Mouse (Mus musculus) testis, postnatal 14 days (tissue): Measurements from ENCODE around the gene Pank1.

Experiments used
- DNase-seq: peaks from one replicate; pipeline ENCODE4 v3.0.0; 2021; ENCODE audit warnings: low spot score

The Pank1 gene

DNA sequence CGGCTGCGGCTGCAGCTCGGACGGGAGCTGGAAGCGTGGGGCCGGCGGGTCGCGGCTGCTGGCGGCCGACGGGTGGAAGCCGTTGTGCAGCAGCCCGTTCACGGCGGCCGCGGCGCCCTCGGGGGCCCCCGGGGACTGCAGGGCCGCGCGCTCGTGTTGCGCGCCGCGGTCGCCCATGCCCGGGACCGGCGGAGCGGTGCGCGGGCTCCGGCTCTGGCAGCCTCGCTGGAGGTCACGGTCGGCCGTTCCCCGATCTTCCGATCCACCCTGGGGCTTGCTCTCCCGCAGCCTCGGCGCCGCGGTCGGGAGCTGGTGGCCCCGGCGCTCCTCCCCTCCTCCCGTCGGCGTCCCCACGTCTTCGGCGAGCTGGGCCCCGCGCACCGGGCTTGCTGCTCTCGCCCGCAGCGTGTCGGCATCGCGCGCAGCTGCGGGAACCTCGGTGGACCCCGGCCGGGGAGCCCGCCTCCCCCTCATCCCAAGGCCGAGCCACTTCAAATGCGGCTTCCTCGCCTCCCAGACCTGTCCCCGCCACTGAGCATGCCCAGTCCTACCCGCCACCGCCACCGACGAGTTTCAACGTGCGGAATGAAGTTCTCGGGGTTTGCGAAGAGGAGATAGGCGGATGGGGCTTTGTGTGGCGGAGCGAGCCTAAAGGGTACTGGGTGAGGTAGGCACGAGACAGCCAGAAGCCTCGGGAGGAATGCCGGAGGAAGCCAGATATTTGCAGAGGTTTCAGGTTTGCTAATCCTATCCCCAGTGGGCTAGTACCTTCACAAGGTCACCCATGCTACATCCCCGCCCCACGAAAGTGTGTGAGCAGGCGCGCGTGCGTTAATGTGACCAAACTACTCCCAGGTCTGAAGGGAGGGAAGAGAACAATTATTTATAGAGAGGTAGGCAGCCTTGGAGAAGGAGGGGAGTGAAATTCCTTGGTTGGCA is at the start of gene Pank1:
Gene Pank1 (minus strand): TSS at position 853 of the 939 bp plus-strand sequence.
- peak; percentile 63 for DNase-seq

DNA sequence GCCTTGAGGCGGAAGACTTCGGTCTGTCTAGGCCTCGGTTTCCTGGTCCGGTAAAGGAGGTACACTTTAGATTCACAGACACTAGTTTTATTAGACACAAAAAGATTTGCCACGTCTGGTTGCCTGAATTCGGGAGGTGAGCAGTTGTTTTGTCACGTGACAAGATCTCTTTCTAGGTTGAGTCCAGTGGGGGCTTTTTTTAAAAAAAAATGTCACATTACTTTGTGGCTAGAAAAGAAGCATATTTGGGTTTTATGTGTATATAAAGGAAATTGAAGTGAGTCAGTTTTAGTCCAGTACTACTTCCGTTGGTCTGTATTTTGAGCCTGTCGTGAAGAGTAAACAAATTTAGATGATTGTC is 43.3 kb upstream of the Pank1 start:
- DNase-seq: no peak

DNA sequence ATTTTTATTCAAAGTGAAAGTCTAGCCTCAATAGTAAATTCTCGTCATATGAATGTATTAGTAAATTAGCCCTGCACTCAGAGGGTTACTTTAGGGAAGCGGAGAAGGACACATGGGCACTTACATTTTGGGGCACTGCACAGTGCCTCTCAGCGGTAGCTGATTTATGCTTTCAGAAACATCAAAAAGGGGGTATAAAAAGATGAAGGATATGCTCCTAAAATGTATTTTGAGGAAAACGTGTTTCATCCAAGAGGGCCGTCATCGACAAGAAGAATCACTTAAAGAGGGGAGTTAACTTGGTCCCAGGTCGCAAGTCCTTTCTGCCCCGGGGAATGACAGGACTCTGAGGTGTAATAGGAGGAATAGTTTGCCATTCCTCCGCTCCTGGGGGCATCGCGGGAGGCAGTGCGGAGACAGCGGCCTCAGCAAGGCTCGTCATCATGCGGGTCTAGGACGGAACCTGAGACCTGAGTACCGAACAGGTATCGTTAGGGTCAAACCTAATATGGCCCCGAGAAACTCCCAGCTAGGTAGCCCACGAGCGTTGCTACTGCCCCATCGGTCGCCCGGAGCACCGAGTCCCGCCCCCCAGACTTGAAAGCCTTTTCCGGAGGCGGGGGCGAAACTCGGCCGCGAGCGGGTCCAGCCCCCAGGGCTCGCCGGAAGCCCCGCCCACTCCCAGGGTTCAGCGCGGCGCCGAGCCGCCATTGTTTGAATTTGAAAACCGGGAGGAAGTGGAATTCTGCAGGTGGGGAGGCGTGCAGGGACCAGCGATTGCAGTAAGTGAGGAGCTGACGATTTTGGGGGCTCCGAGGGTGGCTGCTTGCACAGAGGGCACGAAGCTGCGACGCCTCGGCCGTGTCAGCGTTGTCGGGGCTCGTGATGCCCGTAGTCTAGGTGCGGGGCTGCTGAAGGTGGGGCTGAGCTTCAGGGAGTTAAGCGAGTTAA is 42.7 kb upstream of the Pank1 start, which contains the start of gene Kif20b:
Gene Kif20b (plus strand): TSS at position 710 of the 951 bp plus-strand sequence.
- peak; percentile 92 for DNase-seq

- DNase-seq: no peak
Observed at GRCm38 (mm10) chr19:34921253-34921651, 42.0 kb upstream of the Pank1 start.

DNA sequence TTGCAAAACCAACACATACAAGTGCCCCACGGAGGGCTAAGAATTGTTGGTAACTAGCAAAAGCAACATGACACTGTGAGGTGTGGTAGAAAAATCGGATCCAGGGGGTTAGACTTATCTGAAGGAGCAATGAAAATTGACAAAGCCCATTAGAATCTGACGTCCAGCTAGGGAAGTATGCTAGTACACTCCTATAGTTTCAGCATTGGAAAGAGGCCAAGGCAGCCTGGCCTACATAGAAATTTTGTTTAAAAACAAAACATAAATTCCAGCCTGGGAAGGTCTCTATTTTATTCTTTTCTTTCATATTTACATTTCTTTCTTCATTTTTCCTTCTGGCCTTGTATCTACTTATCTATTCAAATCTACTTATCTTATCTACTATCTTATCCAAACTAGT is 41.3 kb upstream of the Pank1 start:
- DNase-seq: no peak

DNA sequence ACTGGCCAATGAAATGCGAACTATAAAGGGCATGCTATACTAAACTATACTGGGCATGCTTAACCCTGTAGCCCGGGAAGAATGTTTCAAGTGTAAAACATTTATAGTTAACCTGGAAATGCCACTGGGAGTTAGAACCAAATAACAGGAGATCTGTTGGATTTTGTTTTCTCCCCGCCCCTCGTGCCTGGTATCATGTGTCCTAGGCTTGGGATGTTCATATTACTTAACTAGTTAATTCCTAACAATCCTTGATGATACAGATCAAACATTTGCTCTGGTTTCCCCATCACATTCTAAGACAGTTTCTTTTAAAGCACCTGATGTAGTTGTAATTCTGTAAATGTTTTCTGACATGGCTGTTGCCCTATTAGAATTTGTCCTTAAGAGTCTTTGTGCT is 40.8 kb upstream of the Pank1 start:
- DNase-seq: no peak

DNA sequence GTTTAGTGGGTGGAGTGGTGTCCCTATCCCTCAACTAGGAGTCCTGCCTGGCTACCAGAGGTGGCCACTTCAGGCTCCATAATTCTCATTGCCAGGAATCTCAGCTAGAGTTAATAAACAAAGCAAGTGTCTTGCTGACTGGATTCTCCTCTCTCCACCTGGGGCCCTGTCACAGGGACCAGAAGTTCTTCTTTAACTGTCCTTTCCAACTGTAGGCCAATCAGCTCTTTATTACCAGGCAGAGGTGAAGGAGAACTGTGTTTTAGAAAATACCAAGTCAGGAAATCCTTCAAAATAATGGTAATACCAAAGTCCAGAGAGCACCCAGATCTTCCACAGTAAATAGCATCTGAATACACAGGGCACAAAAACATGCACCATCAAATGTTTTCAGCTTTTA is 33.1 kb upstream of the Pank1 start:
- no peak for DNase-seq

DNA sequence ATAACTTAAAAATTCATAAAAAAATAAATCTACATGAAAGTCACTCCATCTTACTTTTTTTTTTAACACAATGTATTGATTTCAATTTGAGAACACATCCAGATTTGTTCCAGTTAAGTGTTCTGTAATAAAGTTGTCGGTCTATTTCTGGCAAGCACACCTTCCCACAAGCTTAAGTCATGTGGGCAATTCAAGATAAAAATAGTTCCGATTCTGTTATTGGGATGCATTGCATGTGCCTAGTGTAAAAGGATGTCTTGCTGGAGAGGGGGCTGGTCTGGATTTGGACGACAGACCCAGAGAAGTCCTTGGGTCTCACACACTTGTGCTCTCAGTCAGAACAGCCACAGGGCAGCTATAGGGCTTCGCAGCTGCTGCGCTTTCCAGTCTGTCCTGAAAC is 27.5 kb upstream of the Pank1 start:
- DNase-seq: no peak

GRCm38 (mm10) chr19:34905424-34905823 is 26.2 kb upstream of the Pank1 start:
- no peak for DNase-seq

DNA sequence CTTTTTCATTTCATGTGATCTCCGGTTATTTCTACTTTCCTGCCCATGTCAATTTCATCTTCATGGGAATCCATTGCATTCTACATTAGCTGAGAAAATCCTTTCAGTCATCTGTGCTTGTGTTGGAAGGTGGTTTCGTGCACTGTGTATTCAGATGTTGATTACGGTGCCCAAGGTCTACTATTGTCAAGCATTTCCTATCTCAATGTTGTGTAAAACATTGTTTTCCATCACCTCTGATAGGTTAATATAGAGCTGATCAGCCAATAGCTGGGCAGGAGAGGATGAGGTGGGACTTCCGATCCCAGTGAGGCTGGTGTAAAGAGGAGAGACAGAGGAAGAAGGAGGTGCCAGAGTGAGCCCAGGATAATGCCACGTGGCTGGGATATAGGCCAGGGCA is 24.8 kb upstream of the Pank1 start:
- no peak for DNase-seq

GRCm38 (mm10) chr19:34901735-34902134 is 22.5 kb upstream of the Pank1 start:
- no peak for DNase-seq

DNA sequence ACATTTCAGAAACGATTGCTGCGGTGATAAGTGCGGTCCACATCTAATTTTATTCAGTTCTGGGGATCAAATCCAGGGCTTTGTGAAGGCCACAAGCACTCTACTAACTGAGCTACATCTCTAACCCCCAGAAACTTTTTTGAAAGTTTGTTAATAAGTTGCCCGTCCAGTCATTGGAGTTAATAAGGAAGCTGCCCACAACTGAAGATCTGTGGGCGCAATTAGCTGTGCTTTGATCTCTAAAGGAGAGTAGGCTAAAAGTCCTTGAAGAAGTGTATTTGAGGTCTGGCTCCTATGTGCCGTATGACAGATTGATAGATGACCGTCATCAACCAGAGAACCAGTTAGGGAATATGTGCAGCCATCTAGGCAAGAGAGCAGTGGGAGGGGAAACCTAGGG is 22.0 kb upstream of the Pank1 start:
- no peak for DNase-seq

DNA sequence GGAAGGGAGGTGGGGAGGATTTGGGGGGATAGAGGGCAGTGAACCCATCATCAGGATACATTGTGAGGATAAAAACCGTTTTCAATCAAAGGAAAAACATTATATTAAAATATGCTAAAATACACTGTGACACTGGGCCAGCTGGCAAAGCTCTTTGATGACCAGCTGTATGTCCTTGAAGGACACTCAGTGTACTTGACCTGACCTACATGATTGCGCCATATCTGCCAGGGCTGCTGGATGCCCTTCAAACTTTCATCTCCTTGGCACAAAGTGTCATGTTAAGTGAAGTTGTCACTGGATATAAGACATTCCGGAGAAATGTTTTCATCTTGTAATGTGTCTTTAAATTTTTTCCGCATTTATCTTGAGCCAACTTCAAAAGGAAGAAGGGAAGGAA is 19.7 kb upstream of the Pank1 start:
- DNase-seq: peak; percentile 45

- peak; percentile 76 for DNase-seq
Observed at GRCm38 (mm10) chr19:34897082-34897965, 18.1 kb upstream of the Pank1 start.

DNA sequence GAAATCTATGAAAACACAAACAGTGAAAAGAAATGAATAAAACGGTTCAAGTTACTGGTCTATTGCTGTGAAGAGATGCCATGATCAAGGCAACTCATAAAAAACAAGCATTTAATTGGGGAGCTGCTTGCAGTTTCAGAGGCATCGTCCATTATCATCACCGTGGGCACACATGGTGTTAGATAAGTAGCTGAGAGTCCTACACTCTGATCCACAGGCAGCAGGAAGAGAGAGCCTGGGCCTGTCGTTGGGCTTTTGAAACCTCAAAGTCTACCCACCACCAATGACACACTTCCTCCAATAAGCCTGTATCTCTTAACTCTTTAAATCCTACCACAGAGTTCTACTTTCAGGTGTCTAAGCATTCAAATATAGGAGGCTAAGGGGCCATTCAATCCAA is 15.8 kb upstream of the Pank1 start:
- DNase-seq: no peak

DNA sequence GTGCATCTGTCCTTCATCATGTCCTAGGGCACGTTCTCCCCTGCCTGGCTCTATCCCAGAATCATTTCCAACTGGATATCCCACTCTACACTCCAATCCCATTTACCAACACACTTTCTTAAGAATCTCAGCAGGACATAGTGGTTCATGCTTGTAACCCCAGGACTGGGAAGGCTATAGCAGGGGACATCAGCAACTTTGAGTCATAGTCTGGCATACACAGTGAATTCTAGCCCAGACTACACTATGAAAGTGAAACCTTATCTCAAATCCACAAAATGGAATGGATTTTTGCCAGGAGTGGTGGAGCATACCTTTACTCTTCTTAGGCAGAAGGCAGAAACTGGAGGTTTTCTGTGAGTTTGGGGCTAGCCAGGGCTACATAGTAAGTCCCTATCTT is 12.3 kb upstream of the Pank1 start:
- no peak for DNase-seq

- DNase-seq: no peak
Observed at GRCm38 (mm10) chr19:34890981-34891380, 11.7 kb upstream of the Pank1 start.

GRCm38 (mm10) chr19:34886324-34886723 is 7.1 kb upstream of the Pank1 start:
- DNase-seq: no peak

- no peak for DNase-seq
Observed at GRCm38 (mm10) chr19:34883526-34884224, 4.4 kb upstream of the Pank1 start.

- no peak for DNase-seq
Observed at GRCm38 (mm10) chr19:34882443-34882842, 3.2 kb upstream of the Pank1 start.

DNA sequence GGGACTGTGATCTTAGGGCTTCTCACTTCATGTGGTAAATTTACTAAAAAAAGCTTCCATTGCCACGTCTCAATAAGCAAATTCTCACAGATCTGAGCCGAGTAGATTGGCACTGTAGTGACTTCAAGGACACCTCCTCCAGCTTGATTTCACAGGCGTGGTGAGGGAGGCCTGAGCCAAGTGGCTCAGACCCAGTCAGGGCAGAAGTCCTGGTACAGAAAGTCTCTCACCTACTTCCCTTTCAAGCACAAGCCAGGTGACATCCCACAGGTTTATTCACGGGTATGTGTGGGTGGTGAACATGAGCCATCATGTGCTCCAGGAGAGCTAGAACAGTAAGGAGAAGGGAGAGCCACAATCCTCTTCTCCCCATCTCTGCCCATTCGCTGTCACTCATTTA is 1.9 kb upstream of the Pank1 start:
- peak; percentile 31 for DNase-seq
